Mouse (Mus musculus): ENCODE results near the gene Mbd3.
"Not testable (repeated sequence)": the region's sequence is repeated elsewhere in the genome, so short reads cannot be mapped to it uniquely, and the experiment has no call there.

Mbd3 gene

DNA sequence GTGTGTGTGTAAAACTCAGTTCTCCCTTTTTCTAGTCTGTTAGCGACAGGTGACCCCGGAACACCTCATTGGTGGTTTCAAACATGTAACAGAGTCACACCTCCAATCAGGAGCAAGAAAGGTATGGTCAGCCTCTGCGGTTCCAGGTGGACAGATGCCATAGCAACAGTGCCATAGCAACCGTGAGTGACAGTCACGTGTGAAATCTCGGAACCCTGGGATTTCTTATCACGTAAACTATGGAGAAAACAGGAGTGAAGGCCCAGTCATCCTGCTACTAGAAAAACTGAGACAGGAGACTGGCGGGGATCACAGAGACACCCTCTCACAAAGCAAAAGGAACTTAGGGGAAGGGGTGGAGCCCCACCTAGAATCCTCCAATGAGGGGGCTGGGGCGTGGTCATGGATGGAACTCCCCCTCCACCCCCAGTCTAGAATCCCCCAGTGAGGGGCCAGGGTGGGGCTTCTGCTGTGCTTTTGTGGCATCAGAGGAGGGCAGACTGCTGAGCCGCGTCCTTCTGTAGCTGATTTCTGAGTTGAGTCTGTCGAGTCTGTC lies 27.9 kb downstream of the Mbd3 start:
- no peak for DNase-seq (ENCODE audit: low spot score in 2 of 2)

DNA sequence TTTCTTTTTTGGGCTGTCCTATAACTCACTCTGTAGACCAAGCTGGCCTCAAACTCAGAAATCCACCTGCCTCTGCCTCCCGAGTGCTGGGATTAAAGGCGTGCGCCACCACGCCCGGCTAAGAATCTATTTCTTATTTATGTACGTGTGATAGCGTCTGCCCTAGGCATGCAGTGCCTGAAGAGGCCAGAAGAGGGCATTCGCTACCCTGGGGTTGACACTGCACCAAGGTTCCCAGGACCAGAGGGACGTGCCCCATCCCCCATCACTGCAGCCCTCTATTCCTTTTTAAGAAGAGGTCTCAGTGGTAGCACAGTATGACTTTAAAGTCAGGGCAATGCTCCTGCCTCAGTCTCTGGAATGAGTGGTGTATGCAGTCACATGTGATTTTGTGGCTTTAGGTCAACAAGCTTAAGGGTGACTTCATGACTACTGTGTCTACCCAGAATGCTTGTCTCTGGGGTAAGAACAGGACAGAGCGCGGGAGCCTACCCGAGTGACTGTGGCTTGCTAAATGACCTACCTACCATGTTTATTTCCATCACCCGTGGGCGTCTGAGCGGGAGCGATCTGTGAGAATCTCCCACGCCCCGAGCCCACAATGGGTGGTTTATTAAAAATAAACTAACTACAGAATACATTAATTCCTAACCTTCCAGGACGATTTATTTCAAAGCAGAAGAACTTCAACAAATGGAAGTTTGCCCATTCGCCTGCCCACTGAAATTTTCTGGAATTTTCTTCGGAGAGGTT lies 29.2 kb downstream of the Mbd3 start:
- DNase-seq (ENCODE audit: low spot score in 2 of 2) = no peak

DNA sequence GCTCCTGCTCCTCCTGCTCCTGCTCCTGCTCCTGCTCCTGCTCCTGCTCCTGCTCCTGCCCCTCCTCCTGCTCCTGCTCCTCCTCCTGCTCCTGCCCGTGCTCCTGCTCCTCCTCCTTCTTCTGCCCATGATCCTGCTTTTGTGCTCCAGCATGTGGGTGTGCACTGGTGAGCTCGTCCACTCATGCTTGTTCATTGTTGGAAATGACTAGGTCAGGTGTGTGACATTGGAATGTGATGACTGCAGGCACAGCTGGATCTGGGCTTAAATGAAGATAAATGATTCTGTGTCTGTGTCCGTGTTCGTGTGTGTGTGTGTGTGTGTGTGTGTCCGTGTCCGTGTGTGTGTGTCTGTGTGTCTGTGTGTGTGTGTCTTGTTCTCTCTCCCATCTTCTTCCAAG lies 31.0 kb downstream of the Mbd3 start:
- DNase-seq (ENCODE audit: low spot score in 2 of 2) = no peak

DNA sequence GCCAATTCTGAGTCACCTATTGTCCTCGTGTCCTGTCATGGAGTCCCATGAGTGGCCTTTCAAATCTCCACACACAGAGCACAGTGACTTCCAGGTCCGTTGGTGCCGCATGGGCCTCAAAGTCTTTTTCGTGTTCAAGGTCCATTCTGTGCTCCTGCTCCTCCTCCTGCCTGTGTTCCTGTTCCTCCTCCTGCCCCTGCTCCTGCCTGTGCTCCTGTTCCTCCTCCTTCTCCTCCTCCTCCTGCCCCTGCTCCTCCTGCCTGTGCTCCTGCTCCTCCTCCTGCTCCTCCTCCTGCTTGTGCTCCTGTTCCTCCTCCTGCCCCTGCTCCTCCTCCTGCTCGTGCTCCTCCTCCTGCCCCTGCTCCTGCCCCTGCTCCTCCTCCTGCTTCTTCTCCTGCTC lies 31.4 kb downstream of the Mbd3 start:
- no peak for DNase-seq (ENCODE audit: low spot score in 2 of 2)

GRCm38 (mm10) chr10:80365736-80366135 lies 33.6 kb downstream of the Mbd3 start:
- no peak for DNase-seq (ENCODE audit: low spot score in 2 of 2)

GRCm38 (mm10) chr10:80363734-80364133 lies 35.6 kb downstream of the Mbd3 start:
- DNase-seq (ENCODE audit: low spot score in 2 of 2) = no peak

- peak in 1 of 2 experiments; percentile 61 for DNase-seq (ENCODE audit: low spot score in 2 of 2)
Observed at GRCm38 (mm10) chr10:80357994-80358639, 41.2 kb downstream of the Mbd3 start.

- DNase-seq (ENCODE audit: low spot score in 2 of 2) = no peak
Observed at GRCm38 (mm10) chr10:80357336-80357735, 42.0 kb downstream of the Mbd3 start.

DNA sequence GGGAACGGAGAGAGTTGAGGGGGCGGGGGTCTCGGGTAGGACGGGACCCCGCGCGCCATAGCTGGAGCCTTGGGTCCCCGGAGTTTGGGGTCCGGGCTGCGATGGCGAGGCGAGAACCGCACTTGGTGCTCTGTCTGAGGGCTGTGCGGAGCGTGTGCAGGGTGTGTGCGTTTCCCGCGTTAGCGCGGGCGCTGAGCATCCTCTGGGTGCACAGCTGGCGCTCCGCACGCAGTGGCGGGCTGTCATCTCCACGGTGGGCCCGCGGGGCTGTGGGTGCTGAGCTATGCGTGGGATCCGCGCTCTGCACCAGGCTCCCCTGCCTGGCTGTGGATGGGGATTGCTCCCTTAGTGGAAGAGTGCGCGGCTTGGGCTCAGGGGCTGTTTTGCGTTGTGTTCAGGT lies 42.6 kb downstream of the Mbd3 start:
- DNase-seq (ENCODE audit: low spot score in 2 of 2) = no peak

GRCm38 (mm10) chr10:80356001-80356682 lies 43.2 kb downstream of the Mbd3 start, which contains the start of gene Plk5:
Plk5 (plus strand) TSS chr10:80356459.
- DNase-seq (ENCODE audit: low spot score in 2 of 2) = no peak

DNA sequence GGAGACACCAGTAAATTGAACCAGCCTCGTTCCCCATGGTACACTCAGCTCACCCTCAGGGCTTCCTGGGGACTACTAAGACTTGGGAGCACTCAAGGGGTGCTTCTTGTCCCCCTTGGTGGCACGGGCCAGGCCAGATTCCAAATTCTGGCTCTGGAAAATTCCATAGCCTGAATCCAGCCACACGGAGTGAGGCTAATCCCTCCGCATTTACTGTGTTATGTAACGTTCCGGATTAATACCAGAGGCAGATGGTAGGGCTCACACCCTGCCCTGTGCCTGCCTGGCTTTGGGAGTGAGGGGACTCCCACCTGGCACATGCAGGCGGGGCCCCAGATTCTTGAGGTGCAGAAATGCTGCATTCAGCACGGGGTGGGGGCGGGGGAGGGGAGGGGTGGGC lies 43.9 kb downstream of the Mbd3 start:
- DNase-seq (ENCODE audit: low spot score in 2 of 2) = no peak

GRCm38 (mm10) chr10:80352727-80353126 lies 46.6 kb downstream of the Mbd3 start:
- DNase-seq (ENCODE audit: low spot score in 2 of 2) = no peak

DNA sequence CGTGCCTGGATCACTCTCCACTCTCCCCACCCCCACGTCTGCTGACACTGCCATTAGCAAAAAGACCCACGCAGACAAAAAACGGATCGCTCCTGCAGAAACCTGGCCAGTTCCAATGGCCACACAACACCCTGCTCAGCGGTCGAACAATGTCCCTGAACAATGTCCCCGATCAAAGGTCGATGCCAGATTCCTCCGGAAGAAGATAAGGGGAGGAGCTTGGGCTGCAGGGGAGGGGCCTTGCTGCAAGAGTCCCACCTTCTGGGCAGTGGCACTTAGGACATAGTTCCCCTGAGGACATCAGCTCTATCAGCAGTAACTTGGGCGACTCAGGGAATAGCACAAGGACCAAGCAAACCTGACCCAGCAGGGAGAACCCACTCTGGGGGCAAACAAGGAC lies 47.5 kb downstream of the Mbd3 start:
- DNase-seq (ENCODE audit: low spot score in 2 of 2) = no peak

- peak; percentile 69 to 93 for DNase-seq (ENCODE audit: low spot score in 2 of 2)
Observed at GRCm38 (mm10) chr10:80350292-80350691, 49.1 kb downstream of the Mbd3 start.

DNA sequence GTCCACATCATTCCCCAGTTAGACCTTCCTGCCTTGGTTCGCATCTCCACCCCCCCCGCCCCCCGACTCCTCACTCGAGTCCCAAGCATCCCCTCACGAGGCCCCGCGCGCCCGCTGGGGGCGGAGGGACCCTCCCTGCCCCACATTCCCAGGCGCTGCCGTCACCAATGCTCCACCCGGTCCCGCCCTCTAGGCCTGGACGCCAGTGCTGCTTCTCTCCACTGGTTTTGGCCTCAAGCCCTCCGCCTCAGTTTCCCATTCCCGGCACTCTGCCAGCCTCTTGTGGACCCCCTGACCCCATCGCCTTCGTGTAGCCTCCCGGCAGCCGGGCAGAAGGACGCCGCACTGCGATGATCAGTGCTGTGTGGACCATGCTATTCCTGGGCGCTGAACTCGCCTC lies 50.4 kb downstream of the Mbd3 start:
- DNase-seq (ENCODE audit: low spot score in 2 of 2) = no peak

DNA sequence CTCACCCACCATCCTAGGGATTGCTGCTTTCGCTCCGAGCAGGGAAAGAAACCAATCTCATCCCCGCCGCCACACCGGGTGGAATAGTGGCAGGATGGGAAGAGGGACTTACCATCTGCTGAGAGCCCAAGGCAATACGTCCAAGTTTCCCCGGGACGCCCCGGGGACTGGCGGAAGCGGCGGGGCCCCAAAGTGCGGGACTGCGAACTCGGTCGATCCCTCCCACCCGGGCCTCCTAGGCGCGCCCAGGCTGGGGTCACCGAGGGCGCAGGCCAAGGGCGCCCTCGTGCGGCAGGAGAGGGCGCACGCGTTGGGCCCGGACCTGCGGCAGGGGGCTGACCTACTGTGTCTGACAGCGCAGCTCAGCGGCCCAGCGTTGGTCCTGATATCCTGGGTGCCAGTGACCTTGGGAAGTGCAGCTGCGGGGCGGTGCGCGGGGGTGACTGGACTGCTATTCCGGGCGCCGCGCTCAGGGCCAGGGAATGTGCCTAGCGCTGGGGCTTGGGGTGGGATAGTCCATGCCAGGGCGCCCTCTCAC lies 51.0 kb downstream of the Mbd3 start, which contains the start of gene Adamtsl5:
TSS of gene Adamtsl5 (minus strand) at position 169 of the 538 bp plus-strand sequence.
- DNase-seq (ENCODE audit: low spot score in 2 of 2) = peak in 1 of 2 experiments; percentile 56

DNA sequence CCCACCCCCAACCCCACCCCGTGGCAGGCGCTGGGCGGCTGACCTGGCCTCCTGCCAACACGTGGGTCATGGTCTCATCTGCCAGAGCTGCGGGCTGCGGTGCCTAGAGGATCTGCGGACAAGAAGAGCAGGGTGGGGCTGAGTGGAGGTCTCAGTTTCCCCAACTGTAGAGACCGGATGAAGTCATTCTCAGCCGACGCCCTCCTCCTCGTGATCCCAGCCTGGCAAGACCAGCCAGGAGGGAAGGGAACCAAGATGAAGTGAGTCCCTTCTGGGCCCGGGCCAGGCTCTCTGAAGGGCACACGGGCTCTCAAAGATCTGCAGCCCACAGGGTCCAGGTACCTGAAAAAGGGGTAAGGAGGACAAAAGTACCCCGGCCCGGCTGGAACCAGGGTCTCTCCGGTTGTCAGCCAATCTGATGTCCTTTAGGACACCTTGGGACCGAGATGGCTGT lies 51.8 kb downstream of the Mbd3 start:
- DNase-seq (ENCODE audit: low spot score in 2 of 2) = no peak

- DNase-seq (ENCODE audit: low spot score in 2 of 2) = not testable (repeated sequence)
Observed at GRCm38 (mm10) chr10:80345929-80346328, 53.4 kb downstream of the Mbd3 start.

- DNase-seq (ENCODE audit: low spot score in 2 of 2) = peak in 1 of 2 experiments; percentile 68
Observed at GRCm38 (mm10) chr10:80345122-80345521, 54.2 kb downstream of the Mbd3 start.

GRCm38 (mm10) chr10:80344131-80344661 lies 55.2 kb downstream of the Mbd3 start:
- peak in 1 of 2 experiments; percentile 43 for DNase-seq (ENCODE audit: low spot score in 2 of 2)

- DNase-seq (ENCODE audit: low spot score in 2 of 2) = no peak
Observed at GRCm38 (mm10) chr10:80343425-80343895, 55.9 kb downstream of the Mbd3 start.
